Mouse (Mus musculus): ENCODE results near the gene Lrmda.

Lrmda gene

DNA sequence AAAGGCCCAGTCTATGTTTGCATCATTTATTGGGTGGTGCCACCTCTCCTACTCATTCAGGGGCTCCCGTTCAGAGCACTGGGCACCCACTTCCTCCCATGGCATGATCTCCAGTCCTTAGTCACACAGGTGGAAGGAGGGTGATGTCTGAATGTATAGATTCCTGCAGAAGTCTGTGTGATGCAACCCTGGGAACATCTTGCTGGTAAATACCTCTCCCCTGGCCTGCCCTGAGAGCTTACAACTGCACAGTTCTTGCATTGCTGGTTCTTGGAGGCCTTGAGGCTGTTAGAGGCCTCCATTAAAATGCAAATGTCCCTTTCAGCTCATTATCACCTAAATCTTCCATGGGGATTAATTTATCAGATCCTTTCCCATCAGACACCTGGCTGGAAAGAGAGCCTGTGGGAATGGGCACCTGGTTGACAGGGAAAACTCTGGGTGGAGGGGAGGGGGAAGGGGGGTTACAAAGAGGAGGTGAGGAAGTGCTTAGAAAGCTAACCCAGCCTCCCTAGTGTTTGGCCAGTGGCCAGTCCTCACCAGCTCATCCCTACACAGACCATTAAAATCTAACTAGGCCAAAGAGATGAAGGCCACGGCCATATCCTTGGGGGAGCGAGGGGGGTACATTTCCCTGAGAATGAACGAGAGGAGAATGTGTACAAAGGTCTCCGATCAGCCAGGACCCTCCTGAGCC is 659.6 kb downstream of the Lrmda start:
- no peaks in the 10 kb centered on the region for H3K36me3 ChIP-seq (ENCODE audit: control insufficient read depth, insufficient read depth, low read length, poor library complexity, severe bottlenecking)
- no peaks in the 10 kb centered on the region for H3K27me3 ChIP-seq (ENCODE audit: control insufficient read depth, insufficient read depth, low read length, poor library complexity, severe bottlenecking)
- no peak for DNase-seq (ENCODE audit: low read depth, low spot score)

DNA sequence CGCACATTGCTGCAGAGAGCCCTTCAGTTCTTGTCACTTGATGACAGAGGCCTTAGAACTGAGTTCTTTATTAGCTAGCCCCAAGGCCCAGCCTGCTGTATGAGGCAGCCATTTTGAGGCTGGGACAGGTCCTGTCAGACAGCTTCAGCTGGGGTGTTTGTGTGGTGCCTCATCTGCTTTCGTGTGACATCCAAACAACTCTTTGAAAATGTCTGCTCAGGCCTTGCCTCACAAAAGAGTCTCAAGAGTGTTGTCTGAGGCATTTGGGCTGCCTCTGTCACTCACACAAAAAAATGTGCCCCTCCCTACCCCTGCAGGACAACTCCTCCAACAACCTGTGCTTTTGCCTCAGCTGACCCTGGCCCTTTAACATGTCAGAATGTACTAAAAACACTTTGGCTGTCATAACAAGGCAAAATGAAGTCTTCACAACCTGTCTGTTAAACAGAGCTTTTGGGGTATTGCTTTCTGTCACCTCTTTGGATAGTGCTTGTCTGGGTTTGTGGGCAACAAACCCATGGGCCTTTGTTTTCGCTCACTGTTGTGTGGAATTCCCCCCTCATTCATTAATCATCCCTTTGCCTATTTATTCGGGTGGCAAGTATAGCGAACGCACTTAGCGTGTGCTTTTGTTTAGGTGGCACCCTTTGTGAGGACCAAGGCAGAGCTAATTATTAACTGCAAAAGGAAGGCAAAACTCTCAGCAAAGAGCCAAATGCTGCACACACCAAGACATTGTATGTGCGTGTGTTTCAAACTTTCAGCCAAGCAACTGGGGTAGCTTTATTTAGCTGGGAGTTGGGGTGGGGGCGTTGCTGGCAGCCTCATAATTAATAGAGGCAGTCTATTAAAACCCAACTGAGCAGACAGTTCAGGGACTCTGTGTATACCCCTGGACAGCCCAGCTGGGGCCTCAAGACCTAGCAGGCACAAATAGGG is 660.5 kb downstream of the Lrmda start:
- Histone ChIP-seq H3K36me3 (ENCODE audit: control insufficient read depth, insufficient read depth, low read length, poor library complexity, severe bottlenecking) (no peaks in the 10 kb centered on the region), H3K27me3 (ENCODE audit: control insufficient read depth, insufficient read depth, low read length, poor library complexity, severe bottlenecking) (no peaks in the 10 kb centered on the region)
- no peak for DNase-seq (ENCODE audit: low read depth, low spot score)

DNA sequence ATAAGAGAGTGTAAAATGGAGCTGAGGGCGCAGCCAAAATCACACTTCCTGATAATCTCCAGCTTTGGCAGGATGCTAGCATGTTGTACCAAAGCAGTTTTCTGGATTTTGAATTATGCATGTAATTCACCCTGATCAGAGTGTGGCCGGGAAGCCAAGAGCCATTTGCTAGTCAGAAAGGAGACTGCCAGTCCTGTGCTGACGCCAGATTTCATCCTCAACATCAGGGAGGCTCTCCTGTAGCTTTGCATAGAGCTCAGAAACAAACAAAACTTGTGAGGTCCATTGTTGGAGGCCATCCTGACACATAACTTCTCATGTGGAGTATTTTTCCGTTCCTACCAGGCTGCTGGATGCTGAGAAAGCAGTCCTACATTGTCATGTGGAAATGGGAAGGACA is 667.4 kb downstream of the Lrmda start:
- Histone ChIP-seq H3K27me3 (ENCODE audit: control insufficient read depth, insufficient read depth, low read length, poor library complexity, severe bottlenecking) (no peaks in the 10 kb centered on the region), H3K36me3 (ENCODE audit: control insufficient read depth, insufficient read depth, low read length, poor library complexity, severe bottlenecking) (no peaks in the 10 kb centered on the region)
- DNase-seq (ENCODE audit: low read depth, low spot score) = no peak

DNA sequence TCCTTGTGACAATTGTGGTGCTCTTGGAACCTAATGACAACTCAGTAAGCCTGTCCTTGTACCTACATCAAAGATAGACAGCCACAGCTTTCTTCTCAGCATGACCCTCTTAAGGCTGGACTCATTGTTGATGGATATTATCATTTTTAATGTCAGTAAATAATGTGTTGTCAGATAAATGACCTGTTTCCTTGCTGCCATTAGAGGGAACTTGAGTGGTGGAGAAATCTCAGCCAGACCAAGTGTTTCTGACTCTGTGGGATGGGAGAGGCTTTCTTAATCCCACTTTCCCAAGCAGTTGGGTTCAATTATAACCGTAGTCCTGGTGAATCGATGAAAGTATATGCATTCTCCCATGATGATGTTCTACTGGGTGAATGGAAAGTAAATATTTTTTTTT is 668.9 kb downstream of the Lrmda start:
- Histone ChIP-seq H3K27me3 (ENCODE audit: control insufficient read depth, insufficient read depth, low read length, poor library complexity, severe bottlenecking) (no peaks in the 10 kb centered on the region), H3K36me3 (ENCODE audit: control insufficient read depth, insufficient read depth, low read length, poor library complexity, severe bottlenecking) (no peaks in the 10 kb centered on the region)
- DNase-seq (ENCODE audit: low read depth, low spot score) = no peak

DNA sequence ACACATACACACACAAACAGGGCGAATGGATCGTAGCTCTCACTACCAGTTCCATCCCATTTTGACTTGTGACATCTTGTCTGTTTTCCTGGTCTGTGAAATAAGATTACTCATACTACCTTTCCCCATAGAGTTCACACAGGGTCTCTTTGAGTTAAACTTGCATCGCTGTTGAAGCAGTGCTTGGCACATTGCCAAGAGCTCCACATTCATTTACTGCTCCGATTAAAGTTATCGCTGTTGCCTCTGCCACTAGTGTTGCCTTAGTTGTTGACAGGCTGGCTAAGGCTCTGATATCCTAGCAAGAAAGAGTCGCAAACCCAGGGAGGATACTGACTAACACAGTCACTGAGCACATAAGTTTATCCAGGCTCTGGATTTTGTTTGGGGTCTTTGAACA is 675.9 kb downstream of the Lrmda start:
- H3K36me3 ChIP-seq (ENCODE audit: control insufficient read depth, insufficient read depth, low read length, poor library complexity, severe bottlenecking) = no peaks in the 10 kb centered on the region
- H3K27me3 ChIP-seq (ENCODE audit: control insufficient read depth, insufficient read depth, low read length, poor library complexity, severe bottlenecking) = no peaks in the 10 kb centered on the region
- no peak for DNase-seq (ENCODE audit: low read depth, low spot score)

DNA sequence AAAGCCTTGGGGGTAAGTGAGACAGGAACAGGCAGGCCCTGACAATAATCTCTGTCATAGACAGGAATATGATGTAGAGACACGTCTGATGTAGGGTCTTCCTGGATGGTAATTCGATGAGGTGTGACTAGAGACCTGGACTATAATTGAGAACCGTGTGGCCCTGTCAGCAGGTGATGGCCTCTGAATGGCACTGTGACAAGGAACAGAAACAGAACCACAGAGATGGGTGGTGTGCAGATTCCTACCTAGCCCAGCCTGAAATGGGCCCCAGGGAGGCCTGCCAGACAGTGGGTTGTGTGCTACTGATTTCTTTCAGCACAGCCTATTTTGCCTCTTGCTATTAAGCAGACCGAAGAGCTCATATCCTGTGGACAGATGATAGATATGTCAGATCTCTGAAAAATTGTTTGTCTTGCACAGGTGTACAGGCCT is 676.4 kb downstream of the Lrmda start:
- no peak for DNase-seq (ENCODE audit: low read depth, low spot score)
- Histone ChIP-seq H3K36me3 (ENCODE audit: control insufficient read depth, insufficient read depth, low read length, poor library complexity, severe bottlenecking) (no peaks in the 10 kb centered on the region), H3K27me3 (ENCODE audit: control insufficient read depth, insufficient read depth, low read length, poor library complexity, severe bottlenecking) (no peaks in the 10 kb centered on the region)

DNA sequence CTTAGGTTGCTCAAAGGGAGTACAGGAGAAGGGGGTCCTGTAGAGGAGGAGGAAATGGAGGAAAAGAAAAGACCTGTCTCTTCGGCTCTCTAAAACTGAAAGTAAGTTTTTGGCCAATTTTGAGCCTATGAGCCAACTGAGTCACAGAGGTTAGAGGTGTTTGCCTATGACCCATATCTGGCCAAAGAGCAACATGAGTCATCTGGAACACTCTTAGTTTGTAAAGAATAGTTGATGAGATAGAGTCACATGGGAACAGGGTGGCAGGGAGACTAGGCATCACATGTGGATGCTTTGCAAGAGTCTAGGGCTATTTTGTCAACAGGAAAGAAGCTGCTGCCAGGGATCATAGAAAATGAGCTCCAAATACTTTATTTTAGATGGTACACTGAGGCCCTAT is 680.7 kb downstream of the Lrmda start:
- Histone ChIP-seq H3K36me3 (ENCODE audit: control insufficient read depth, insufficient read depth, low read length, poor library complexity, severe bottlenecking) (no peaks in the 10 kb centered on the region), H3K27me3 (ENCODE audit: control insufficient read depth, insufficient read depth, low read length, poor library complexity, severe bottlenecking) (no peaks in the 10 kb centered on the region)
- no peak for DNase-seq (ENCODE audit: low read depth, low spot score)

DNA sequence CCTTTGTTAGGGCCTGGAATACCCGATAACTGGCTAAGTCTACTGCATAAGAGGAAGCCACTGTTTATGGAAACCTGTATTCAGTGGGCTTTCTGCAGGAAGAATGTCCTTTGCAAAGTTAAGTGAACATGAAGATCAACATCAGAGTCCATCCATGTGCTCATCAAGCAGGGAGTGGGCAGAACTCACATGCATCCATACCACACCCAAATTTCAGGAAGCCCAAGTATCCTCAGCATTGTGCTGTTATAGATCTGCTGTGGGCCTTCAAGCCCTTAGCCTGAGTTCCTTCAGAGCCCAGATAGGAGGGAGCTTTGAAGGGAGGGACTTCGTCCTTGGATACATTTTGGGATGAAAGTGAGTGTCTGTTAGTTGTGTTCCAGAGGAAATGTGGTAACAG is 681.2 kb downstream of the Lrmda start:
- DNase-seq (ENCODE audit: low read depth, low spot score) = no peak
- Histone ChIP-seq H3K27me3 (ENCODE audit: control insufficient read depth, insufficient read depth, low read length, poor library complexity, severe bottlenecking) (no peaks in the 10 kb centered on the region), H3K36me3 (ENCODE audit: control insufficient read depth, insufficient read depth, low read length, poor library complexity, severe bottlenecking) (no peaks in the 10 kb centered on the region)

DNA sequence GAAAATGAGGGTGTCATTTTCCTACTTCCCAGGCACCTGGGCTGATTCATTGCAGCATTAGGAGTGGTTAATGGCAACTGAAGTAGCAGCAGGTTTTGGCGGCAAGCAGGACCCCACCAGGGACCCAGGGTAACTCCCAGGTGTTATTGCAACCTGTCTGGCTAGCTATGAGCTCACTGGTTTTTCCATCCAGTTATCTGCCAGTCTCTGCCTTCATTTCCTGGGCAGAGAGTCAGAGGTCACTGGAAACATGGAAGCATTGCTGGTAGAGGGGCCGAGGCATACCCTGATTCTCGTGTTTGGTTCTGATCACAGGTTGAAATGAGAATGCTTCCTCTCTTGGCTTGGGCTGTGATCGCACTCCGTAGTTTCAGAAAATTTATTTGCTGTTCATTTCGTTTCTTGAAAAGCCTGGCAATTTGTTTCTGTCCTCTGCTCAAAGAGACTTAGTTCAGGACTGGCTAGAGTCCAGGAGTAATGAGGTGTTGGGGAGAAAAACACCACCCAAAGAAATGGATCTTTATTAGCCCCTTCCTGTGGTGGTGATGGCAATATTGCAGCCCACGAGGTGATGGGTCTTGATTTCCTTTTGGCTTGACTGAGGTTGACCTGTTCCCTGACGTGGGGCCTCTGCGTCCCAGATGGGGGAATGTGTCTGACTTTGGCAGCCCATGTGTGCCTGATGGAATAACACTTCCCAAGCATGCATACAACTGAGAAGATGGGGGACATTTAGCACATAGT is 688.6 kb downstream of the Lrmda start:
- no peak for DNase-seq (ENCODE audit: low read depth, low spot score)
- H3K36me3 ChIP-seq (ENCODE audit: control insufficient read depth, insufficient read depth, low read length, poor library complexity, severe bottlenecking) = no peaks in the 10 kb centered on the region
- no peaks in the 10 kb centered on the region for H3K27me3 ChIP-seq (ENCODE audit: control insufficient read depth, insufficient read depth, low read length, poor library complexity, severe bottlenecking)

DNA sequence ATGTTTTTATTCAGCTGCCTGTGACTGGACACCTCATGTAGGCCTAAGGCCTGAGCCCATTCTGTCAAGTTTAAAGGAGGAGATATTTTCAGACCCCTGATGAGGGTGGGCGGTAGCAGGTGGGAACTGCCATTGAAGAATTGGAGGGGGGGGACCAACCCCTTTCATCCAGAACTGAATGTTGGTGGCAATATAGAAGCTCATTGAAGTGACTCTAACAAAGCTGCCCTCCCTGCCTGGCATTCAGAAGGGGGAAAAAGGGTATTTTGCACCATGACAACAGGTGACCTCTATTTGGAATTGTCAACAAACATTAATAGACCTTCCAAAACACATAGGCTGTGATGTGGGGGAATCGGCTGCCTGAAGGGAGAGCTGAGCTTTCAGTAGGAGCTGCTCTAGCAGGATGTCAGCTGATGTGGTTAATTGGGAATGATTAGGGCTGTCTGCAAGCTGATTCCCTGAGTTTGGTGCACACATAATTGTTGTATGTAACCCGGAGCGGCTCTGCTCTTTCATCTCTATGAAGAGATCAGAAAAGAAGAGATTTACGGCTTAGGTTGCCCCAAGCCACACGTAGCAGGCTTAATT is 690.7 kb downstream of the Lrmda start:
- no peaks in the 10 kb centered on the region for H3K36me3 ChIP-seq (ENCODE audit: control insufficient read depth, insufficient read depth, low read length, poor library complexity, severe bottlenecking)
- no peaks in the 10 kb centered on the region for H3K27me3 ChIP-seq (ENCODE audit: control insufficient read depth, insufficient read depth, low read length, poor library complexity, severe bottlenecking)
- DNase-seq (ENCODE audit: low read depth, low spot score) = no peak

DNA sequence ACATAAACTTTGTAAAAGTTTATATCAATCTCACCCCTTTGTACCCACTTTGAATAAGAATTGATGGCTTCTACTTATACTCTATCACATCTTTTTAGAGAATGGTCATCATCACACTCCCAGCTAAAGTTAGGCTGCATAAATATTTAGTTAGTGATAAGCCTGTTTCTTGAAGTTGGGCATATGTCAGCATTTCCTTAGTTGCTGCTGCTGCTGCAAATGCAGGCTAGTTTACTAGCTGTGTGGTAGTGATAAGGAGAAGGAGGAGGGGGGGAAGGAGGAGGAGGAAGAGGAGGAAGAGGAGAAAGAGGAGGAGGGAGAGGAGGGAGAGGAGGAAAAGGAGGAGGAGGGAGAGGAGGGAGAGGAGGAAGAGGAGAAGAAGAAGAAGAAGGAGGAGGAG is 692.9 kb downstream of the Lrmda start:
- Histone ChIP-seq H3K36me3 (ENCODE audit: control insufficient read depth, insufficient read depth, low read length, poor library complexity, severe bottlenecking) (no peaks in the 10 kb centered on the region), H3K27me3 (ENCODE audit: control insufficient read depth, insufficient read depth, low read length, poor library complexity, severe bottlenecking) (no peaks in the 10 kb centered on the region)

DNA sequence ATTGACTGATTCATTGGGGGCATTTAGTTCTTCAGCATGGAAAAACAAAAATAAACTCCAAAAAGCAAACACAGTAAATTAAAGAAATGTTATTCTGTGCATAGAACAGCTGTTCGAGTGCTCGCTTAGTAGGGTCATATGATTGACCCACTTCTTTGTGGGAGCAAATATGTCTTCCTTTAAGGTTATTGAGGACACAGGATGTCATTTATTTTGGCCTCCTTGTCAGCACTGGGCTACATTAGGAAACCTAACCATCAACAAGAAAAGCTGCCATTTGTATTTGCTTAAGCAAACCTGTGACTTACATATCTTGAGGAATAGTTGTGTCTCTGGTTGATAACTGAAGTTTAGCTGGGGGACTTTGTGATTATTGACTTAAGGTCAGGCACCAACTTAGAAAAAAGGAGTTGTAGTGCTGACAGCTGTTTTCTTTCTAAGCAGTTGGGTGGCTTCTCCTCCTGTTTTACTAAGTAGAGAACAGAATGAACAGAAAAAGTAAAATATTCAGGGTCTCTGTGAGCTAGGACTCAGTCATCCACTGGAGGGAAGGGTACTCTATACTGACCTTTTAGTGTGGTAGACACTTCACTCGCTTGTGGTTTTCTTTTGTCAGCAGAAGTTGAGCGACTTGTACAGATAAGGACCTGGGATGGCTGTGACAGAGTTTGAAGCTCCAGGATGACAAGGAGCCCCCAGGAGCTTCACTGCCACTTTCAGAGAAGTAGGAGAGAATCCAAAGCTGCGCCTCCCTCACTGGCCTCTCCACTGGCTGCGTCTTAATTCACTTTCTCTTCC is 696.3 kb downstream of the Lrmda start:
- no peak for DNase-seq (ENCODE audit: low read depth, low spot score)
- H3K36me3 ChIP-seq (ENCODE audit: control insufficient read depth, insufficient read depth, low read length, poor library complexity, severe bottlenecking) = no peaks in the 10 kb centered on the region
- H3K27me3 ChIP-seq (ENCODE audit: control insufficient read depth, insufficient read depth, low read length, poor library complexity, severe bottlenecking) = no peaks in the 10 kb centered on the region

More for the DNA sequence above, 692.9 kb downstream of the Lrmda start:
- DNase-seq (ENCODE audit: low read depth, low spot score) = no peak

DNA sequence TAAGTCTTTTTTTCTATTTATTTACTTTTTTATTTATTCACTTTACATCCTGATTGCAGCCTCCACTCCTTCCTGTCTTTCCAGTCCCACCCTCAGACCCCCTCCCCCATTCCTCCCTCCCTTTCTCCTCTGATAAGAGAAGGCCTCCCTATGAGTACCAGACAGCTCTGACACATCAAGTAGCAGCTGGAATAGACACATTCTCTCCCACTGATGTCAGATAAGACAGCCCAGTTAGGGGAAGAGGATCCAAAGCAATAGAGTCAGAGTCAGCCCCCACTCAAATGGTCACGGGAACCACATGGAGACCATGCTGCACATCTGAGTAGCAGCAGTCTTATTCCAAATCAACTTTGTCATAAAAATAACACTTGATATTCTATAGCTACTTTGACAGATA is 700.5 kb downstream of the Lrmda start:
- DNase-seq (ENCODE audit: low read depth, low spot score) = no peak
- no peaks in the 10 kb centered on the region for H3K27me3 ChIP-seq (ENCODE audit: control insufficient read depth, insufficient read depth, low read length, poor library complexity, severe bottlenecking)
- H3K36me3 ChIP-seq (ENCODE audit: control insufficient read depth, insufficient read depth, low read length, poor library complexity, severe bottlenecking) = no peaks in the 10 kb centered on the region

DNA sequence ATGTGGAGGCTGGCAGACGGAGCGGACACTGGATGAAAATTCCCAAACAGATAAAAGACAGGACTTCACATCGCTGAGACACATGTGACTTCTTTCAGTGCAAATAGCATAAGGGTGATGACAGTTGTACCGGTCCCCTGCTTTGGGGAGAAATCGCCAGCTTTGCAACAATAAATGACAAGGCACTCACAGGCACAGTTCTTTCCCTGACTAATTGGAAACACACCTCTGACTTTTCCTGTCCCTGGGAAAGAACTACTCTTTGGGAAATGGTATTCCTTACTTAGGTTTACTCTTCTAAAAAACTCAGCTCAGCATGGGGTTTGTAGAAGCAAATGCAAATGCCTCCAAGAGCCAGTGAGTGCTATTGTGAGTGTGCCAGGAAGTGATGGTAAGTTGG is 702.3 kb downstream of the Lrmda start:
- H3K27me3 ChIP-seq (ENCODE audit: control insufficient read depth, insufficient read depth, low read length, poor library complexity, severe bottlenecking) = no peaks in the 10 kb centered on the region; the same call in 1 of the 2 replicates
- H3K36me3 ChIP-seq (ENCODE audit: control insufficient read depth, insufficient read depth, low read length, poor library complexity, severe bottlenecking) = no peaks in the 10 kb centered on the region
- no peak for DNase-seq (ENCODE audit: low read depth, low spot score)

Data from splenic B cell, adult 2 months (primary cell).